Mouse (Mus musculus) intestine, embryonic 15.5 days (tissue): ENCODE data around the gene Tmem151b. TPM values are rescaled to one million over a fixed set of nuclear protein-coding genes. Genes with fewer than 3 reads are reported as not detected.
A peak's percentile ranks its signal among the peaks of the same experiment; 100 is the strongest.

ENCODE experiments used
- ATAC-seq: fragments of 200-750 bp; cut with Nextera tagmentation; 2 replicates; pipeline ENCODE4 v1.8.0; 2017; ENCODE audit warnings: moderate TSS enrichment, moderate library complexity
- H3K27ac ChIP-seq: fragments of 300-500 bp; sonication (generic); 2 replicates; pipeline ENCODE4 v1.5.1; 2015; ENCODE audit warnings: mild to moderate bottlenecking, inconsistent platforms
- H3K27me3 ChIP-seq: fragments of 300-500 bp; sonication (generic); replicated peaks from 2 replicates; pipeline ENCODE4 v1.6.1; 2015; ENCODE audit warnings: inconsistent platforms
- H3K36me3 ChIP-seq: fragments of 300-500 bp; sonication (generic); 2 replicates; pipeline ENCODE4 v1.6.1; 2015; ENCODE audit warnings: inconsistent platforms
- H3K4me1 ChIP-seq: fragments of 300-500 bp; sonication (generic); replicated peaks from 2 replicates; pipeline ENCODE4 v1.6.1; 2015; ENCODE audit warnings: inconsistent platforms
- H3K4me2 ChIP-seq: fragments of 300-500 bp; sonication (generic); replicated peaks from 2 replicates; pipeline ENCODE4 v1.6.1; 2015; ENCODE audit warnings: mild to moderate bottlenecking, inconsistent platforms
- H3K4me3 ChIP-seq: fragments of 300-500 bp; sonication (generic); replicated peaks from 2 replicates; pipeline ENCODE4 v1.5.1; 2015; ENCODE audit warnings: inconsistent platforms
- H3K9ac ChIP-seq: fragments of 300-500 bp; sonication (generic); 2 replicates; pipeline ENCODE4 v1.6.1; 2015; ENCODE audit warnings: inconsistent platforms
- H3K9me3 ChIP-seq: fragments of 300-500 bp; sonication (generic); 2 replicates; pipeline ENCODE4 v1.6.1; 2016; ENCODE audit warnings: inconsistent platforms
- WGBS: fragments of 180-500 bp; shearing (Covaris S2); methylation state at CpG from one replicate; pipeline ENCODE4 v1.1.7; 2015; 5-methylcytosine and 5-hydroxymethylcytosine counted together
- polyA plus RNA-seq: library from polyadenylated mRNA; unstranded; fragments of >200 nt; fragmentation: Nextera tagmentation; extraction: Ambion mirVana; gene quantifications from 2 replicates; pipeline ENCODE4 v1.2.1, GENCODE M21; 2015

Tmem151b gene
- 2.5 and 2.7 TPM in 2 replicates for polyA plus RNA-seq

DNA sequence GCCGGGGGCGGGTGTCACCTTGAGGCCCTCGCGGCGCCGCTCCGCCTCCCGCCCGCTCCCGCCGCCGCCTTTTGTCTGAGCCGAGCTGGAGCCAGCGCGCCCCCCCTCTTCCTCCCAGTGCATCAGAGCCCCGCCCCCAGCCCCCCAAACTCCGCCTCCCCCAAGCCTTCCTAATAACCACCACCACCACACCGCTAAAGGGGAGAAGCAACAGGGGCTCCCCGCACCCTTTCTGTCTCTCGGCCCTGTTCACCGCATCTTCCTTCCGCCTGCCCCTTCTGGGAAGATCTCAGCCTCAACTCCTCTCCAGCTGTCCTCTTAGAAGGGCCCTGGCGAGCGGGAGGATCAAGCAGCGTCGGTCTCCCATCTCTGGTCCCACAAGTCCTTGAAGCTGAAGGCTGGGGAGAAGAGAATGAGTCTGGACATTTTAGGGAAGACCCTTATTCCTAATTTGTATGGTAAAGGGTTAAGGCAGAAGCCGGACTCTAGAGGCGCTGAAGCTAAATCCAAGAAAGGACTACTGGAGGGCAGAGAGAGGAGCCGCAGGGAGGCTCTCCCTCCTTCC is at the start of gene Tmem151b:
Gene Tmem151b (minus strand): TSS at position 61 of the 565 bp plus-strand sequence.
- Histone ChIP-seq H3K4me3 (peak within 1 kb of the TSS; percentile 70), H3K27me3 (peaks cover 46% of the 10 kb centered on the region), H3K9ac (peak within 1 kb of the TSS; percentile 63), H3K4me2 (peak within 1 kb of the TSS; percentile 94), H3K27ac (0 out of 2 replicates have a peak within 1 kb of the TSS, but pooled peaks have one; percentile 23), H3K4me1 (peaks cover 15% of the 10 kb centered on the region), H3K9me3 (no peaks in the 10 kb centered on the region), H3K36me3 (no peaks in the 10 kb centered on the region)
- 2% methylated on average over 25 of the region's 29 CpGs for WGBS
- peak; percentile 52 for ATAC-seq

DNA sequence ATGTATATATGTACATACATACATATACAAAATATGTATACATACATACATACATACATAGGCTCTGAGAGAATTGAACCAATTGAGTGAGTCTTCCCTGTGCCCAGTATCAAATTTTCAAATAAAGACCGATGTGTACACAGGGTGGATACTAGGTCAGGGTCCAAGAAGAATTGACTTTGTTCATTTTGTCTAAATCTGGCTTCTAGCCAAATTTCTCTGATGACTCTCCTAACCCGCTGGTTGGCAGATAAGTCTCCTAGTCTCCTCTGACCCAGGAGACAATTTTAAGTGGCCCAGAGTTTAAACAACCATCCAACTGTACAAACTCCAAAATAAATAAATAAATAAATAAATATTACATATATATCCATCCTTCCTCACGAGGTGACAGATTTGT is 49.4 kb upstream of the Tmem151b start:
- H3K9ac ChIP-seq, result no peak overlapping the region; the same call in 1 of the 2 replicates
- peaks cover 72% of the 10 kb centered on the region for H3K4me1 ChIP-seq
- H3K27me3 ChIP-seq, result no peaks in the 10 kb centered on the region; the same call in 1 of the 2 replicates
- no peaks in the 10 kb centered on the region for H3K36me3 ChIP-seq
- 22% methylated on average over 3 of the region's 3 CpGs for WGBS
- H3K4me2 ChIP-seq, result peak overlapping the region; percentile 70
- peak overlapping the region; percentile 31 for H3K4me3 ChIP-seq
- H3K27ac ChIP-seq, result peak overlapping the region; percentile 64; the same call in 1 of the 2 replicates
- peak; percentile 50 for ATAC-seq
- H3K9me3 ChIP-seq, result no peaks in the 10 kb centered on the region

DNA sequence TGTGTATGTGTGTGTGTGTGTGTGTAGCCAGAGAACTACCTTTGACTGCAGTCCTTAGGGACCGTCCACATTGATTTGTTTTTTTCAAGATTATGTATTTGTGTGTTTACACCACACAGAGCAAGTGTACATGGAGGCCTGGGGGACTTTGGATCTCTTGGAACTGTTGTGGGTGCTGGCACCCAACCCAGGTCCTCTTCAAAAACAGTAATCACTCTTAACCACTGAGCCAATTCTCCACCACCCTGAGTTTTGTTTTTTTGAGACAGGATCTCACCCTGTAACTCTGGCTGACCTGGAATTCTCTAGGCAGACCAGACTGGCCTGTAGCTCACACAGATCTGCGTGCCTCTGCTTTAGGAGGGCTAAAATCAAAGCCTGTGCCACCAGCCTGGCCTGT is 48.9 kb upstream of the Tmem151b start:
- peaks cover 78% of the 10 kb centered on the region for H3K4me1 ChIP-seq
- WGBS, result 89% methylated on average over 2 of the region's 2 CpGs
- H3K36me3 ChIP-seq, result no peaks in the 10 kb centered on the region
- H3K4me3 ChIP-seq, result no peak overlapping the region
- H3K27me3 ChIP-seq, result no peaks in the 10 kb centered on the region; the same call in 1 of the 2 replicates
- 0 out of 2 replicates have a peak overlapping the region, but pooled peaks have one; percentile 17 for H3K27ac ChIP-seq
- peak overlapping the region; percentile 27; the same call in 1 of the 2 replicates for H3K4me2 ChIP-seq
- no peak for ATAC-seq
- no peak overlapping the region for H3K9ac ChIP-seq
- H3K9me3 ChIP-seq, result no peaks in the 10 kb centered on the region

DNA sequence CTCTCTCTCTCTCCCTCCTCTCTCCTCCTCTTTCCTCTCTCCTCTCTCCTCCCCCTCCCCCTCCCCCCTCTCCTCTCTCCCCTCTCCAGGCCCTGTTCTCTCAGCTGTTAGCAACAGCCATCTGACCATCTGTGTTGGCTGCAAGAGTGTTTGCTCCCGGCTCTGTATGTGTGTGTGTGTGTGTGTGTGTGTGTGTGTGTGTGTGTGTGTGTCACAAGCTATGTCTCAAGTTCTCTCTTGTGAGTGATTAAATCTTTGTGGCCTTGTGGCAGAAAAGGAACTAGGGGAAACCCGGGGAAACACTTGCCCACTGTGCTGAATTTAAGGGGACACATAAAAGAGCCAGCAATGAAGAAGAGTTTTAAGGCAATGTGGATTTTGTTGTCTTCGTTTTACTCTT is 48.3 kb upstream of the Tmem151b start:
- WGBS, result 24% methylated on average over 3 of the region's 3 CpGs
- Histone ChIP-seq H3K4me3 (no peak overlapping the region), H3K4me1 (peaks cover 83% of the 10 kb centered on the region), H3K27me3 (no peaks in the 10 kb centered on the region; the same call in 1 of the 2 replicates), H3K36me3 (no peaks in the 10 kb centered on the region), H3K4me2 (no peak overlapping the region), H3K9me3 (no peaks in the 10 kb centered on the region), H3K9ac (no peak overlapping the region), H3K27ac (0 out of 2 replicates have a peak overlapping the region, but pooled peaks have one; percentile 32)
- no peak for ATAC-seq

DNA sequence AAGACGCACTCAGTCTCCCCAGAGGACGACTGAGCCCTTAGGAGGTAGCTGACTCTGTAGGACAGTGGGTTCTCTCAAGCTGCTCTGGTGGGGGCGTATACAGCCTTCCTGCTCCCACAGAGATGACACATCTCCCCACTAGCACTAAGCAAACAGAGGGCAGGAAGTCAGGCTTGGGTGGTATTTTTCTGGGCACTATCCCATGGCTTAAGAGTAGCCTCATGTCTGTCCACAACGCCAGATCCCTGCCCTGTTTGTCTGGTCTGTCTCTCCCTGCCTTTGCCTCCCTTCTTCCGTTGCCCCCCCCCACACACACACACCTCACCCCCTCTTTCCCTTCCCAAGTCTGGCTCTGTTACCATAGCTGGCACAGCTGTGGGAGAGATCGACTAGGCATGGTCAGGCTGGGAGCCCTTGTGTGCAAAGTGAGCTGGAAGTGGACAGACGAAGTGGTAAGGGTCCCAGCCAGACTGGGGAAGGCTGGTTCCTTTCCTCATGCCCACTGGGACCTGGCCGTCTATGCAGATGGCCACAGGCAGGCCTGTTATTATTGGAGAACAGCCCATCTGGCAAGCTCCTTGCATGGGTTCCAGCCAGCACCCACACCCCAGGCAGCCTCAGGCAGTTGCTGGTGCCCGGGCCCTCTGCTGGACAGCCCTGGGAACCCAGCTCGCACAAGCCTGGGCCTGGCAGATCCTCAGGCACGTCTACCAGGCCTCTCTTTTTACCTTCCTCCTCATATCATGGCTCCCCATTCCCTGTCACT is 47.3 kb upstream of the Tmem151b start:
- H3K4me1 ChIP-seq, result peaks cover 87% of the 10 kb centered on the region
- ATAC-seq, result 0 out of 2 replicates have a peak, but pooled peaks have one; percentile 26
- WGBS, result 41% methylated on average over 11 of the region's 11 CpGs

DNA sequence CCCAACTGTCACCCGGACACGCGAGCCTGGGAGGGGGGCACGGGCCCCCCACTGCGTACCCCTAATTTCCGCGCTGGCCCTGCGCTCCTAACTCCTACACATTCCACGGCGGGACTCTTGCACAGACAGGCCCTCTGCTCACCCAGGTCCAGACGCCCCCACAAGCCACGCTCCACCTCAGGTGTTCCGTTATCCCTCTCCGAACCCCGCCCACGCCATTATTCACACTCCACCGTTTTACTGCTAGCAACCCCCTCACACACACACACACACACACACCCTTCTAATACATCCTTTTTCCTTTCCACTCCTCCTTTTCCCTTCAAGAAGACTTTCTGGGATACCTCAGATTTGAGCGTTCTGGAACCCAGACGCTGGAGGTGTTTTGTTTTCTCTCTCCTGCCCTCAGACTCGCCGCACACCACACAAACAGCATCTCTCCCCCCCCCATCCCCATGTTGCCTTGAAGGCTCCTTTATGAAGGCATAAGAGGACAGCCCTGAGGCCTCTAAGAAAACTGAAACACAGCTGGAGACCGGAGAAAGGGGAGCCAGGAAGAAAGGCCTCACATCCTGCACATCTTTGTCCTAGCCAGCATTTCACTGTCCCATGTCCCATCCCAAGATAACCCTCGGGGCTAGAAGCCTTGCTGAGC is 46.4 kb upstream of the Tmem151b start:
- ATAC-seq, result 0 out of 2 replicates have a peak, but pooled peaks have one; percentile 6
- H3K9me3 ChIP-seq, result no peaks in the 10 kb centered on the region
- no peaks in the 10 kb centered on the region for H3K36me3 ChIP-seq
- H3K27ac ChIP-seq, result 0 out of 2 replicates have a peak overlapping the region, but pooled peaks have one; percentile 17
- H3K4me3 ChIP-seq, result peak overlapping the region; percentile 56
- no peaks in the 10 kb centered on the region; the same call in 1 of the 2 replicates for H3K27me3 ChIP-seq
- H3K9ac ChIP-seq, result peak overlapping the region; percentile 64
- WGBS, result 14% methylated on average over 23 of the region's 23 CpGs
- H3K4me1 ChIP-seq, result peaks cover 87% of the 10 kb centered on the region
- H3K4me2 ChIP-seq, result peak overlapping the region; percentile 99

More for the DNA sequence above, 47.3 kb upstream of the Tmem151b start:
- H3K4me3 ChIP-seq, result no peak overlapping the region
- no peaks in the 10 kb centered on the region; the same call in 1 of the 2 replicates for H3K27me3 ChIP-seq
- peak overlapping the region; percentile 22; the same call in 1 of the 2 replicates for H3K27ac ChIP-seq
- no peak overlapping the region for H3K9ac ChIP-seq
- no peak overlapping the region for H3K4me2 ChIP-seq
- H3K9me3 ChIP-seq, result no peaks in the 10 kb centered on the region
- H3K36me3 ChIP-seq, result no peaks in the 10 kb centered on the region

DNA sequence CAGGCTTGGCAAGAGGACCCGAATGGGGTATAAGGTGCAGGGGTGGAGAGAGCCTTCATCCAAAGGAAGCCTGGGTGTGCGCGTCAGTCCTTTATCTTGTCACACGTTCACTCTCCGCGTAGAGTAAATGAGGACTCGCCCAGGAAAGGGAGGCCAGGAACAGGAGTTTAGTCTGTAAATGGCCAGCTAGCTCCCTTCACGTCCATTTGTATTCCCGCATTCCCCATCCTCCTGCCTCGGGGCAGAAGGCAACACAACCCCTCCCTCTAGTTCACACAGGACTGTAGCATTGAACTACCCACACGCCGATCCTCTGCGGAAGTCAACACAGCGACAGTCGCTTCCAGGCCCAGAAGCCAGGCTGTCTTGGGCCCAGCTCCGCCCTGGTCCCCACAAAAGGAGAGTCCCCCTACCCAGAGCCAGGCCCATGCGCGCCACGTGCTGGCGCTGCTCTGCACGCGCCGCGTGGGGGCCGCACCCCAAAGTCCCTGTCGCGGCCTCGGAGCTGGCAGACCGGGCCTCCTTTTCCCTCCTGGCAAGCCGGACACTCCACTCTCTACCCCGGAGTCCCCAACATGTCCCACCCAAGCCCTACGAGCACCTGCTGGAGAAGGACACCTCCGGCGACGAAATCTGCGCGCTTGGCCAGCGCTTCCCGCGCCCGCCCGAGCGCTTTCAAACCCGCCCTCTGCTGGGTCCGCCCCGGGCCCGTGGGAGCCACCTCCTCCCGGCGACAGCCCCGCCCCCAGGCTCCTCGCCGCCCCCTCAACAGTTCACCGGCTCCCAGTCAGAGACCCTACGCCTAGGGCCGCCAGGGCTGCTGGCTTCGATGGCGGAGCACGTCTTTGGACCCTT is 45.6 kb upstream of the Tmem151b start:
- H3K4me1 ChIP-seq, result peaks cover 86% of the 10 kb centered on the region

DNA sequence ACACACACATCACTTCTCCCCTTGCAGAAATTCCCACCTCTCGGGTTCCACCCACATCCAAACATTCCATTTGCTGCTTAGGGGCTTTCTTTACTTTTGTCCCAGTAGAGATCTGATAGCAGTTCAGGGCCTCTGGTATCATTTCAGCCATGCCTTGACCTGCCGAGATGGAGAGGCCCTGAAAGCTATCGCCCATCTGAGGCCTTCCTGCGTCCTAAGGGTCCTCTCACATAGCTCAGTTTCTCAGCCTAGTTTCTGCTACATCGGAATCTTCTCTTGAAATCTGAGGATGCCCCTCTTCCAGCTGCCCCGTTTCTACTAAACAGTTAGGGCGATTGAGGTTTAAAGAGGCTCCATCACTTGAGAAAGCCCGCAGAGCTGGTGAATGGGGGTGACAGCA is 44.7 kb upstream of the Tmem151b start:
- no peak overlapping the region for H3K27ac ChIP-seq
- no peaks in the 10 kb centered on the region for H3K36me3 ChIP-seq
- H3K9ac ChIP-seq, result no peak overlapping the region; the same call in 1 of the 2 replicates
- WGBS, result 52% methylated on average over 8 of the region's 8 CpGs
- no peaks in the 10 kb centered on the region for H3K9me3 ChIP-seq
- H3K4me2 ChIP-seq, result peak overlapping the region; percentile 99
- H3K4me3 ChIP-seq, result peak overlapping the region; percentile 56
- ATAC-seq, result no peak
- no peaks in the 10 kb centered on the region for H3K27me3 ChIP-seq
- H3K4me1 ChIP-seq, result peaks cover 77% of the 10 kb centered on the region

More for the DNA sequence above, 45.6 kb upstream of the Tmem151b start:
- under 1% methylated on average over 58 of the region's 58 CpGs for WGBS
- Histone ChIP-seq H3K4me2 (peak overlapping the region; percentile 99), H3K4me3 (peak overlapping the region; percentile 56), H3K9ac (peak overlapping the region; percentile 64), H3K27ac (peak overlapping the region; percentile 34; the same call in 1 of the 2 replicates), H3K36me3 (no peaks in the 10 kb centered on the region), H3K27me3 (no peaks in the 10 kb centered on the region; the same call in 1 of the 2 replicates), H3K9me3 (no peaks in the 10 kb centered on the region)
- peak; percentile 75 for ATAC-seq

DNA sequence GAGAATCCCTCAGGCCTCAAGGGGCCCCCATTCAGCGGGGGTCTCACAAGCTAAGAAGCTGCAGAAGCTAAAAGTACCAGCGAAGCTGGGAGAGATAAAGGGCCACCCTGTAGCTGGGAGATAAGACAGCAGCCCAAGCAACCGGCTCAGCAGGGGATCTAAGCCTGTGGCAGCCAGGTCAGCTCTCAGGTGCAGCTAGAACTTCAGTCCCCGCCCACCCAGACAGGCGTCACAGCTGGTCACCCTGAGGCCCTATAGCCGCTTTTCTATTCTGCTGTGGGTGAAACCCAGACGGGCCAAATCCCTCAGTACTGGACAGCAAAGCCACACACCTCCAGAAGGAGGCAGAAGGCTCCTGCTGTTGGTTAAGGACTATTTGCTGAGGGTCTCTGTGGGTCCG is 44.0 kb upstream of the Tmem151b start:
- H3K4me3 ChIP-seq, result no peak overlapping the region
- no peaks in the 10 kb centered on the region for H3K36me3 ChIP-seq
- H3K4me1 ChIP-seq, result peaks cover 72% of the 10 kb centered on the region
- WGBS, result 40% methylated on average over 8 of the region's 8 CpGs
- H3K27me3 ChIP-seq, result no peaks in the 10 kb centered on the region
- 0 out of 2 replicates have a peak, but pooled peaks have one; percentile 36 for ATAC-seq
- no peaks in the 10 kb centered on the region for H3K9me3 ChIP-seq
- H3K4me2 ChIP-seq, result peak overlapping the region; percentile 99
- H3K9ac ChIP-seq, result no peak overlapping the region; the same call in 1 of the 2 replicates
- H3K27ac ChIP-seq, result peak overlapping the region; percentile 27; the same call in 1 of the 2 replicates

DNA sequence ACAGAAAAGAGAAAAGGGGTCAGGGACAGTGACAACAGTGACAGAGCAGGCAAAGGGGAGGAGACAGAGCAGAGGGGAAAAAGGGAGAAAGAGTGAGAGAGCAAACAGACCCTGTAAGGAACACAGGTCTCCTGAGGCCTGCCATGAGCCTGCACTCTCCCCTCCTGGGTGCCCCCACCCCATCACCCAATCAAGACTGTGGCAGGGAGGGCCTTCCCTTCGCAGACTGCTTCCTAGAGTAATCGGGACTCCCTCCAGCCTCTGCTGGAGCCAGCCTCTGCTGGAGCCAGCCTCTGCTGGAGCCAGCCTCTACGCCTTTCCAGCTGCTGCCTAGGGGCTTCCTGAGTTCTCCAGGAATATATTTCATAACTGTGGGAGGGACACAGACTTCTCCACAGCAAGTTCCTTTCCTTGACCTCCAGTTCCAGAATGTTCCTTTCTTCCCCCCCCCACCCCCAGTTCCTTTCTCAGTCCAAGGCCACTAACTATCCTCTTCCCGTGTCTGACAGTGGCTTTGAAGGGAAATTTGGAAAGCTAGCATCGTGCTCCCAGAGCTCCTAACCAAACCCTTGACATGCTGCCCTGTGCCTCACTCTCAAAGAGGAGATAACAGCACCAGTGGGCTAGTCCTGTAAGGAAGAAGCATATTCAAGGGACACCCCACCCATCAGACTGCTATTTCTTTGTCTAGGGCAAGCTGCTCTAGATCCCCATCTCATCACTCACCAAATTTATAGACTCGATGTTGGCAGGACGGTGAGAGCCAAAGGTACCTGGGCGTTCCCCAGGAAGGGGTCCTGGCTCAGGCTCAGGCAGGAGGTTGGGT is 43.3 kb upstream of the Tmem151b start:
- ATAC-seq, result no peak
- 0 out of 2 replicates have a peak overlapping the region, but pooled peaks have one; percentile 6 for H3K4me3 ChIP-seq
- H3K36me3 ChIP-seq, result no peaks in the 10 kb centered on the region
- peak overlapping the region; percentile 99 for H3K4me2 ChIP-seq
- no peaks in the 10 kb centered on the region for H3K27me3 ChIP-seq
- 45% methylated on average over 8 of the region's 8 CpGs for WGBS
- peak overlapping the region; percentile 22; the same call in 1 of the 2 replicates for H3K27ac ChIP-seq
- no peaks in the 10 kb centered on the region for H3K9me3 ChIP-seq
- H3K9ac ChIP-seq, result peak overlapping the region; percentile 17; the same call in 1 of the 2 replicates
- H3K4me1 ChIP-seq, result peaks cover 65% of the 10 kb centered on the region
